Mouse (Mus musculus): ENCODE measurements at regions not wholly inside any gene's neighbourhood (a gene's known extent, or its start where the extent isn't known, plus 50 kb on each side); places are given as distances from the start of the nearest gene placed in this dataset.

DNA sequence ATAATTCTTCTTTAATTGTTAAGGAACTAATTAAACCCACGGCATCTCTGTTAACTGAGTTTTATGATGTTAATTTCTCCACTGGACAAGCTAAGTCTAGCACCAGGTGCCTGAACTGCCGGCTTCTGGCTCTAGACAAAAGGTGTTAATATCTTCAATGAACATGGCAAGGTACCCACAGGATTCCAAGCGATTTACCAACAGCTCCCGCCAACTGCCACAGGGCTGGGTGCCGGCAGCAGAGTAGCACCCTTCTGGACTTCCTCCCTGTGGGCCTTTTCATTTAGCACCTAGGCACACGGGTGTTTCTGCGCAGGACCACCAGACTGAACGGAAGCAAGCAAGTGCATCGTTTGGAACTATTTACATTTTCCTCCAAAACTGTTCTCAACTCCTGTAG is 320.2 kb downstream of the Mycn start:
- Histone ChIP-seq H3K4me2 (no peak overlapping the region), H3K9ac (no peak overlapping the region), H3K27me3 (ENCODE audit: insufficient read depth, low read length) (no peaks in the 10 kb centered on the region), H3K36me3 (ENCODE audit: insufficient read depth) (no peaks in the 10 kb centered on the region), H3K4me3 (ENCODE audit: low read depth, low read length) (no peak overlapping the region), H3K4me1 (ENCODE audit: insufficient read depth) (no peaks in the 10 kb centered on the region; the same call in 1 of the 2 replicates), H3K9me3 (ENCODE audit: low read depth, low read length) (no peaks in the 10 kb centered on the region), H3K27ac (ENCODE audit: low read depth) (no peak overlapping the region)
- DNase-seq: no peak
- 85% methylated on average over 9 of the region's 9 CpGs for WGBS
- TF ChIP-seq CTCF (IDR thresholded peaks at IDR 0.05; ENCODE audit: low read depth): no peak
- no peak for ATAC-seq (ENCODE audit: insufficient read depth)

DNA sequence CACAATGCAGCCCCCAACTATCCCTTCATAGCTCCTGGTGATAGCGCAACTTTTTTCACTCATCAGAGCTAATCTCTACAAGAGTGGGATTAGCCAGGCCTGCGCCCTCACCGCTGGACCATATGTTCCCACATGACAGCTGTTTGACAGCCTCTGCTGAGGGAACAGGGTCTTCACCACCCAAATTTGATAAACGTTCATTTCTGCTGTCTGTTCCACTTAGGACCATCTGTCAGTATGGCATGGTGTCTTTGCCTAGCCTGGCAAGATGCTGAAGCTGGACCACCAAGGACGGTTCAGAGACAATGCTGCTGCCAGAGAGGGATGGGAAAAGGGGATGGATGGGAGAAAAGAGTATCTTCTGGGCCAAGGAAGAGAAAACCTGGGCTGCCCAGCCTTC is 321.4 kb downstream of the Mycn start:
- Histone ChIP-seq H3K27ac (ENCODE audit: low read depth) (no peak overlapping the region), H3K9me3 (ENCODE audit: low read depth, low read length) (no peaks in the 10 kb centered on the region), H3K4me2 (no peak overlapping the region), H3K4me1 (ENCODE audit: insufficient read depth) (no peaks in the 10 kb centered on the region; the same call in 1 of the 2 replicates), H3K4me3 (ENCODE audit: low read depth, low read length) (no peak overlapping the region), H3K9ac (no peak overlapping the region), H3K27me3 (ENCODE audit: insufficient read depth, low read length) (no peaks in the 10 kb centered on the region), H3K36me3 (ENCODE audit: insufficient read depth) (no peaks in the 10 kb centered on the region)
- no peak for TF ChIP-seq CTCF (IDR thresholded peaks at IDR 0.05; ENCODE audit: low read depth)
- 72% methylated on average over 5 of the region's 5 CpGs for WGBS
- DNase-seq (no peak), ATAC-seq (ENCODE audit: insufficient read depth) (no peak)

DNA sequence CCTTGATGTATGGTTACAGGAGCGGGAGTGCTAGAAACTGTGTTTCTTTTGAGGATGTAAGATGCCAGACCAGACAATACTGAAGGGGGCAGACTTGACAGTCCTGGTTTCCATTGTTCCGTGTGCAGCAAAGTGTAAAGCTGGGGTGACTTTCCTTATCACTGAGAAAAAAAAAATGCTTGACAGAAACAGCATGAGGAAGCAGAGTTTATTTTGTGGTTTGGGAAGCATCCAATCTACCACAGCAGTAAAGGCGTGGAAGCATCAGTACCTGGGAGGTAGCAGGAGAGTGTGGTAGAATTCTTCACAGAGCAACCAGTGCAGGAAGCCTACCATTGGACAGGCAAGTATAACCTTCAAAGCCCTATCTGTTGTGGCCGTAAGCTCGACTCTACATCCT is 322.3 kb downstream of the Mycn start:
- H3K4me1 ChIP-seq (ENCODE audit: insufficient read depth): no peaks in the 10 kb centered on the region; the same call in 1 of the 2 replicates
- H3K9me3 ChIP-seq (ENCODE audit: low read depth, low read length): no peaks in the 10 kb centered on the region
- H3K36me3 ChIP-seq (ENCODE audit: insufficient read depth): no peaks in the 10 kb centered on the region
- no peak overlapping the region for H3K4me2 ChIP-seq
- 69% methylated on average over 5 of the region's 5 CpGs for WGBS
- 0 out of 2 replicates have a peak, but pooled peaks have one; percentile 5 for TF ChIP-seq CTCF (IDR thresholded peaks at IDR 0.05; ENCODE audit: low read depth)
- ATAC-seq (ENCODE audit: insufficient read depth): no peak
- no peak for DNase-seq
- H3K27ac ChIP-seq (ENCODE audit: low read depth): no peak overlapping the region
- no peaks in the 10 kb centered on the region for H3K27me3 ChIP-seq (ENCODE audit: insufficient read depth, low read length)
- H3K4me3 ChIP-seq (ENCODE audit: low read depth, low read length): no peak overlapping the region
- no peak overlapping the region for H3K9ac ChIP-seq

DNA sequence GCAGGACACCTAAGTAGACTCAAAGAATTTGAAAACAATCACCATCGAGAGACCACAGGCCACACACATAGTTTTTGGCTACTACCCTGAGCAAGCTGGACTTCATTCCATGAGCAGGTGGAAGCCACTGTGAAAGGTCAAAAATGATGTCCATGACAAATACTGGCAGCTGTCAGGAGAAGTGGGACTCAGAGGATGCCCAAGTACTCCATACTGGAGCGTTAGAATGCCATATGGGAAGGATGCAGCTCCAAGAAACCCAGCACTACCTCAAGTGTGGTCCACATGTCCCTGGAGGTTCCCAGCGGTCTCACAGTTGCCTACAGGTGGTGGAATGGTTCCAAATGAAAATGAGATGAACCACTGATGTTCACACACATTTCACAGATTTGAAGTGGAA is 329.2 kb downstream of the Mycn start:
- Histone ChIP-seq H3K9ac (no peak overlapping the region), H3K4me3 (ENCODE audit: low read depth, low read length) (no peak overlapping the region), H3K4me1 (ENCODE audit: insufficient read depth) (no peaks in the 10 kb centered on the region; the same call in 1 of the 2 replicates), H3K36me3 (ENCODE audit: insufficient read depth) (no peaks in the 10 kb centered on the region), H3K4me2 (no peak overlapping the region), H3K9me3 (ENCODE audit: low read depth, low read length) (no peaks in the 10 kb centered on the region), H3K27ac (ENCODE audit: low read depth) (no peak overlapping the region), H3K27me3 (ENCODE audit: insufficient read depth, low read length) (no peaks in the 10 kb centered on the region)
- DNase-seq: no peak
- no peak for ATAC-seq (ENCODE audit: insufficient read depth)
- TF ChIP-seq CTCF (IDR thresholded peaks at IDR 0.05; ENCODE audit: low read depth): no peak
- WGBS: 82% methylated on average over 3 of the region's 3 CpGs

DNA sequence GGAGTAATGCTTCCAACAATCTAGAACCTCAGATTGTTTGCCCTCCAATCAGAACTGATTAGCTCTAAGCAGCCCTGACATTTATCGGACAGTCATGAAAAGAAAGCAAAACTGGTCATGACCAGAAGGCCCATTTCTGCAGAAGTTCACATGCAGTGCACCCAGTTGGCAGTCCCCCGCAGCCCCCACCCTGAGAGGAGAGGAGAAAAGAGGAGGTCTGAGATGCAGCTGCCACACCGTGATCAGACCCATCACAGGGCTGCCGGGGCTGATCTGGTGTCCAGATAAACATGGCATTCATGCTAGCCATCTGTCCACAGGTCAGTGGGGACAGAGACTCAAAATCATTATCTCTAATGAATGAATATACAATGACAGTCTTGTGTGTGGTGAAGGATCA is 330.9 kb downstream of the Mycn start:
- WGBS: 50% methylated on average over 4 of the region's 4 CpGs
- no peak for ATAC-seq (ENCODE audit: insufficient read depth)
- no peak for DNase-seq

DNA sequence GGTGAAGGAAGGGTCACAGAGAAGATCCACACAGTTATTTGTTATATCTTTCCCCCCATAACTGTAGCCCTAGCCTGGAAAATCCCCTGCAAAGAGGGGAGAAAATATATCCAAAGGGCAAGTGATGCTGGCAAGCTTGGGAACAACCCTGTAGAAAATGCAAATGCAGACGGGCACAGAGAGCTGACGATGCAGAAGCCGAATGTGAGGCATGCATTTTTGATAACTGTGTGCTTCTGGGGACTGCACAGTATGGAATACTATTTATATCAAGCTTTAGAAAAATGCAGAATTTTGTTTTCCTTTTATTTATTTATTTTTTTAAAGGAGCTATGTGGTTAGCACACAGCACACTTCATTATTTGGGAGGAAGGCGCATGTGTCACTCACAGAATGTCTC is 333.7 kb downstream of the Mycn start:
- DNase-seq (no peak), ATAC-seq (ENCODE audit: insufficient read depth) (no peak)
- no peak overlapping the region for H3K4me2 ChIP-seq
- H3K27me3 ChIP-seq (ENCODE audit: insufficient read depth, low read length): no peaks in the 10 kb centered on the region
- H3K9me3 ChIP-seq (ENCODE audit: low read depth, low read length): no peaks in the 10 kb centered on the region
- H3K9ac ChIP-seq: no peak overlapping the region
- H3K4me3 ChIP-seq (ENCODE audit: low read depth, low read length): no peak overlapping the region
- TF ChIP-seq CTCF (IDR thresholded peaks at IDR 0.05; ENCODE audit: low read depth): no peak
- no peak overlapping the region for H3K27ac ChIP-seq (ENCODE audit: low read depth)
- H3K36me3 ChIP-seq (ENCODE audit: insufficient read depth): no peaks in the 10 kb centered on the region
- H3K4me1 ChIP-seq (ENCODE audit: insufficient read depth): no peaks in the 10 kb centered on the region
- 79% methylated on average over 4 of the region's 4 CpGs for WGBS

More for the DNA sequence above, 330.9 kb downstream of the Mycn start:
- Histone ChIP-seq H3K9ac (no peak overlapping the region), H3K4me3 (ENCODE audit: low read depth, low read length) (no peak overlapping the region), H3K27ac (ENCODE audit: low read depth) (no peak overlapping the region), H3K27me3 (ENCODE audit: insufficient read depth, low read length) (no peaks in the 10 kb centered on the region), H3K4me2 (no peak overlapping the region), H3K4me1 (ENCODE audit: insufficient read depth) (no peaks in the 10 kb centered on the region; the same call in 1 of the 2 replicates), H3K36me3 (ENCODE audit: insufficient read depth) (no peaks in the 10 kb centered on the region), H3K9me3 (ENCODE audit: low read depth, low read length) (no peaks in the 10 kb centered on the region)
- TF ChIP-seq CTCF (IDR thresholded peaks at IDR 0.05; ENCODE audit: low read depth): no peak

GRCm38 (mm10) chr12:12606911-12607310 is 334.8 kb downstream of the Mycn start:
- no peak overlapping the region for H3K4me3 ChIP-seq (ENCODE audit: low read depth, low read length)
- no peak overlapping the region for H3K27ac ChIP-seq (ENCODE audit: low read depth)
- H3K4me2 ChIP-seq: no peak overlapping the region
- no peak for TF ChIP-seq CTCF (IDR thresholded peaks at IDR 0.05; ENCODE audit: low read depth)
- no peaks in the 10 kb centered on the region for H3K36me3 ChIP-seq (ENCODE audit: insufficient read depth)
- no peak overlapping the region for H3K9ac ChIP-seq
- no peak for DNase-seq
- H3K9me3 ChIP-seq (ENCODE audit: low read depth, low read length): no peaks in the 10 kb centered on the region
- WGBS: 79% methylated on average over 6 of the region's 6 CpGs
- ATAC-seq (ENCODE audit: insufficient read depth): no peak
- H3K27me3 ChIP-seq (ENCODE audit: insufficient read depth, low read length): no peaks in the 10 kb centered on the region
- no peaks in the 10 kb centered on the region for H3K4me1 ChIP-seq (ENCODE audit: insufficient read depth)

DNA sequence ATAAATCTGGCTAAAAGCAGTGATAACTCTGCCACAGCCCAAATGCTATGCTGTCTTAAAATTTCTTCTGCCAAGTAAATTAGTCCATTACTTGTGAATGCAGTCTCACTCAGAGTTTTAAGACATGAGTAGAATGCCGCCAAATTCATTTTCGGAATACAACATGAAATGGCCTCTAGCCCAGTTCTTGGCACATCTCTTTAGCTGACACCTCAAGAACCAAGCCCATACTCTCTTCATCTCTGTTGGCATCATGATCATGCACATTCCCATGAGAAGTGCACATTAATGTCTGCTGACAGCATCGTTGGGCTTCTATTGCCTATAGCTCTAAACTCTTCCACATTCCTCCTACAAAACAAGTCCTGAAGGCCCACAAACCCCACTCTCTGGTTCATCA is 336.2 kb downstream of the Mycn start:
- Histone ChIP-seq H3K4me2 (no peak overlapping the region), H3K9ac (no peak overlapping the region), H3K9me3 (ENCODE audit: low read depth, low read length) (no peaks in the 10 kb centered on the region), H3K27ac (ENCODE audit: low read depth) (no peak overlapping the region), H3K4me1 (ENCODE audit: insufficient read depth) (no peaks in the 10 kb centered on the region), H3K36me3 (ENCODE audit: insufficient read depth) (no peaks in the 10 kb centered on the region), H3K4me3 (ENCODE audit: low read depth, low read length) (no peak overlapping the region), H3K27me3 (ENCODE audit: insufficient read depth, low read length) (no peaks in the 10 kb centered on the region)
- TF ChIP-seq CTCF (IDR thresholded peaks at IDR 0.05; ENCODE audit: low read depth): no peak
- no peak for DNase-seq
- no peak for ATAC-seq (ENCODE audit: insufficient read depth)
- 88% methylated on average over 3 of the region's 3 CpGs for WGBS

Measured in lung, embryonic 14.5 days (tissue).